Mouse (Mus musculus): ENCODE data around the gene Rap1gap2. TPM values are rescaled to one million over a fixed set of nuclear protein-coding genes. Genes with fewer than 3 reads are reported as not detected.

Rap1gap2 gene
- polyA plus RNA-seq, 1 experiment from 2014 or later = 7.9 TPM

GRCm38 (mm10) chr11:74524050-74524965, 86.4 kb downstream of the Rap1gap2 start:
- Histone ChIP-seq H3K9ac (ENCODE audit: low read depth, low read length) (no peak overlapping the region), H3K4me3 (ENCODE audit: low read depth, low read length) (no peak overlapping the region), H3K36me3 (ENCODE audit: control insufficient read depth, insufficient read depth) (no peaks in the 10 kb centered on the region), H3K27me3 (replicated peaks; ENCODE audit: control insufficient read depth, insufficient read depth, low read length) (no peaks in the 10 kb centered on the region; the same call in 1 of the 2 replicates), H3K4me1 (replicated peaks; ENCODE audit: control insufficient read depth, insufficient read depth, low read length) (peaks cover 19% of the 10 kb centered on the region), H3K27ac (ENCODE audit: low read depth, low read length) (no peak overlapping the region), H3K4me2 (replicated peaks; ENCODE audit: low read depth) (peak overlapping the region; percentile 92; the same call in 1 of the 2 replicates), H3K9me3 (ENCODE audit: control insufficient read depth) (no peaks in the 10 kb centered on the region)
- no peak for TF ChIP-seq CTCF (IDR thresholded peaks at IDR 0.05; ENCODE audit: low read depth)
- WGBS = 61% methylated on average over 9 of the region's 9 CpGs
- ATAC-seq = no peak

GRCm38 (mm10) chr11:74523210-74523951, 87.3 kb downstream of the Rap1gap2 start:
- Histone ChIP-seq H3K36me3 (ENCODE audit: control insufficient read depth, insufficient read depth) (no peaks in the 10 kb centered on the region), H3K4me2 (replicated peaks; ENCODE audit: low read depth) (peak overlapping the region; percentile 92), H3K9ac (ENCODE audit: low read depth, low read length) (peak overlapping the region; percentile 62), H3K4me3 (ENCODE audit: low read depth, low read length) (peak overlapping the region; percentile 58), H3K4me1 (replicated peaks; ENCODE audit: control insufficient read depth, insufficient read depth, low read length) (peaks cover 24% of the 10 kb centered on the region), H3K27me3 (replicated peaks; ENCODE audit: control insufficient read depth, insufficient read depth, low read length) (no peaks in the 10 kb centered on the region; the same call in 1 of the 2 replicates), H3K9me3 (ENCODE audit: control insufficient read depth) (no peaks in the 10 kb centered on the region), H3K27ac (ENCODE audit: low read depth, low read length) (peak overlapping the region; percentile 91)
- ATAC-seq = no peak
- TF ChIP-seq CTCF (IDR thresholded peaks at IDR 0.05; ENCODE audit: low read depth) = no peak
- WGBS = 10% methylated on average over 30 of the region's 30 CpGs

- peak; percentile 93 for ATAC-seq
- Histone ChIP-seq H3K27me3 (replicated peaks; ENCODE audit: control insufficient read depth, insufficient read depth, low read length) (no peaks in the 10 kb centered on the region; the same call in 1 of the 2 replicates), H3K9me3 (ENCODE audit: control insufficient read depth) (no peaks in the 10 kb centered on the region), H3K4me1 (replicated peaks; ENCODE audit: control insufficient read depth, insufficient read depth, low read length) (peaks cover 28% of the 10 kb centered on the region), H3K4me2 (replicated peaks; ENCODE audit: low read depth) (peak overlapping the region; percentile 92), H3K27ac (ENCODE audit: low read depth, low read length) (peak overlapping the region; percentile 91), H3K36me3 (ENCODE audit: control insufficient read depth, insufficient read depth) (no peaks in the 10 kb centered on the region), H3K4me3 (ENCODE audit: low read depth, low read length) (peak overlapping the region; percentile 58), H3K9ac (ENCODE audit: low read depth, low read length) (peak overlapping the region; percentile 62)
- under 1% methylated on average over 65 of the region's 87 CpGs for WGBS
- TF ChIP-seq CTCF (IDR thresholded peaks at IDR 0.05; ENCODE audit: low read depth) = peak; percentile 24; the same call in 1 of the 2 replicates
Measured at GRCm38 (mm10) chr11:74522487-74523209, 88.1 kb downstream of the Rap1gap2 start.

GRCm38 (mm10) chr11:74521981-74522486, 88.7 kb downstream of the Rap1gap2 start:
- H3K9ac ChIP-seq (ENCODE audit: low read depth, low read length) = peak overlapping the region; percentile 62
- no peak for ATAC-seq
- peak overlapping the region; percentile 91 for H3K27ac ChIP-seq (ENCODE audit: low read depth, low read length)
- H3K4me3 ChIP-seq (ENCODE audit: low read depth, low read length) = peak overlapping the region; percentile 58
- peak overlapping the region; percentile 92 for H3K4me2 ChIP-seq (replicated peaks; ENCODE audit: low read depth)
- under 1% methylated on average over 29 of the region's 29 CpGs for WGBS
- no peak for TF ChIP-seq CTCF (IDR thresholded peaks at IDR 0.05; ENCODE audit: low read depth)
- H3K27me3 ChIP-seq (replicated peaks; ENCODE audit: control insufficient read depth, insufficient read depth, low read length) = no peaks in the 10 kb centered on the region; the same call in 1 of the 2 replicates
- H3K36me3 ChIP-seq (ENCODE audit: control insufficient read depth, insufficient read depth) = no peaks in the 10 kb centered on the region
- no peaks in the 10 kb centered on the region for H3K9me3 ChIP-seq (ENCODE audit: control insufficient read depth)
- H3K4me1 ChIP-seq (replicated peaks; ENCODE audit: control insufficient read depth, insufficient read depth, low read length) = peaks cover 30% of the 10 kb centered on the region

- H3K4me1 ChIP-seq (replicated peaks; ENCODE audit: control insufficient read depth, insufficient read depth, low read length) = peaks cover 26% of the 10 kb centered on the region
- peak overlapping the region; percentile 92; the same call in 1 of the 2 replicates for H3K4me2 ChIP-seq (replicated peaks; ENCODE audit: low read depth)
- no peaks in the 10 kb centered on the region; the same call in 1 of the 2 replicates for H3K27me3 ChIP-seq (replicated peaks; ENCODE audit: control insufficient read depth, insufficient read depth, low read length)
- no peak overlapping the region for H3K9ac ChIP-seq (ENCODE audit: low read depth, low read length)
- no peaks in the 10 kb centered on the region for H3K36me3 ChIP-seq (ENCODE audit: control insufficient read depth, insufficient read depth)
- H3K4me3 ChIP-seq (ENCODE audit: low read depth, low read length) = no peak overlapping the region
- no peak overlapping the region for H3K27ac ChIP-seq (ENCODE audit: low read depth, low read length)
- TF ChIP-seq CTCF (IDR thresholded peaks at IDR 0.05; ENCODE audit: low read depth) = no peak
- WGBS = 74% methylated on average over 3 of the region's 3 CpGs
- no peaks in the 10 kb centered on the region for H3K9me3 ChIP-seq (ENCODE audit: control insufficient read depth)
- no peak for ATAC-seq
Measured at GRCm38 (mm10) chr11:74520201-74520600, 90.5 kb downstream of the Rap1gap2 start.

Measured in intestine, postnatal 0 days (tissue).